Mouse (Mus musculus) ZHBTc4 (cell line): ENCODE results near the gene Il12rb1.

Source experiments
- DNase-seq: peaks from one replicate; pipeline ENCODE4 v3.0.0-alpha.2; 2011; ENCODE audit warnings: low read depth, low spot score

Gene Il12rb1

GRCm38 (mm10) chr8:70827796-70828195, 19.5 kb downstream of the Il12rb1 start:
- DNase-seq, result no peak

GRCm38 (mm10) chr8:70831517-70831916, 23.3 kb downstream of the Il12rb1 start:
- no peak for DNase-seq

- DNase-seq, result no peak
Measured at GRCm38 (mm10) chr8:70832371-70832770, 24.1 kb downstream of the Il12rb1 start.

- no peak for DNase-seq
Measured at GRCm38 (mm10) chr8:70833018-70833482, 24.8 kb downstream of the Il12rb1 start.

- DNase-seq, result no peak
Measured at GRCm38 (mm10) chr8:70833520-70833919, 25.3 kb downstream of the Il12rb1 start.

- no peak for DNase-seq
Measured at GRCm38 (mm10) chr8:70834071-70834470, 25.8 kb downstream of the Il12rb1 start.

GRCm38 (mm10) chr8:70836666-70837065, 28.4 kb downstream of the Il12rb1 start:
- DNase-seq, result no peak

- DNase-seq, result no peak
Measured at GRCm38 (mm10) chr8:70838654-70839407, 30.6 kb downstream of the Il12rb1 start.

GRCm38 (mm10) chr8:70839408-70840351, 31.4 kb downstream of the Il12rb1 start, which contains the start of gene Arrdc2:
Gene Arrdc2, minus strand, starts transcription at chr8:70839720.
- peak; percentile 100 for DNase-seq

GRCm38 (mm10) chr8:70840590-70840989, 32.3 kb downstream of the Il12rb1 start:
- no peak for DNase-seq

GRCm38 (mm10) chr8:70841147-70842072, 33.2 kb downstream of the Il12rb1 start:
- DNase-seq, result peak; percentile 94

GRCm38 (mm10) chr8:70842484-70842883, 34.2 kb downstream of the Il12rb1 start:
- DNase-seq, result no peak

- no peak for DNase-seq
Measured at GRCm38 (mm10) chr8:70843214-70843773, 35.0 kb downstream of the Il12rb1 start.

GRCm38 (mm10) chr8:70843941-70844340, 35.7 kb downstream of the Il12rb1 start:
- no peak for DNase-seq

GRCm38 (mm10) chr8:70844523-70844922, 36.3 kb downstream of the Il12rb1 start:
- peak; percentile 91 for DNase-seq

GRCm38 (mm10) chr8:70845108-70845507, 36.9 kb downstream of the Il12rb1 start:
- peak; percentile 77 for DNase-seq

- DNase-seq, result no peak
Measured at GRCm38 (mm10) chr8:70846371-70847154, 38.3 kb downstream of the Il12rb1 start.

- DNase-seq, result peak; percentile 51
Measured at GRCm38 (mm10) chr8:70849333-70849990, 41.2 kb downstream of the Il12rb1 start.

GRCm38 (mm10) chr8:70850132-70850845, 42.0 kb downstream of the Il12rb1 start:
- DNase-seq, result peak; percentile 63
